Mouse (Mus musculus): ENCODE results near the gene Atf6. TPM values are rescaled to one million over a fixed set of nuclear protein-coding genes. Genes with fewer than 3 reads are reported as not detected.

The Atf6 gene
- total RNA-seq, 2 experiments from 2014 or later: 14.1 to 14.8 TPM

GRCm38 (mm10) chr1:170679624-170680023 lies 187.9 kb downstream of the Atf6 start:
- no peak for DNase-seq
- intact Hi-C loops (cut with DNase I): no loop called here

DNA sequence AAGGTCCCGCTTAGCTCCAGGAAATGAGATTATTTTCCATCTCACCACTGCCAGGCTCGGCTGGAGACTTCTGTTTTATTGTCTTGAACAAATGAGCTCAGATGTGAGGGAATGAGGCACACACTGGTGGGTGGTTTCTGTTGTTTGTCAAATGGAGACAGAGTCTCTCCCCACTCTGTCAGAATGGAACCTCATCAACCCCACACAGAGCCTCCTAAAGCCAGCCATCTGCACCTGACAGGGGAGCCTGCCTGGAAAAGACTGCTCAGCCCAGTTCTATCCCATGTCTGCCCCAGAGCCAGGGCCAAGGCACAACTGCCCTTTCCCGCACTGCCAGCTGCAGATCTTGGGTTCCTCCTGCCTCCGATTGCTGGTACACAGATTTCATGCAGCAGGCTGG lies 188.7 kb downstream of the Atf6 start:
- intact Hi-C loops (cut with DNase I): no loop called here
- no peak for DNase-seq

- DNase-seq: no peak
- intact Hi-C loops (cut with DNase I): no loop called here
Observed at GRCm38 (mm10) chr1:170677681-170678080, 189.9 kb downstream of the Atf6 start.

- DNase-seq: no peak
- intact Hi-C loops (cut with DNase I): no loop called here
Observed at GRCm38 (mm10) chr1:170674184-170674775, 193.3 kb downstream of the Atf6 start.

GRCm38 (mm10) chr1:170665200-170665599 lies 202.4 kb downstream of the Atf6 start:
- DNase-seq: peak; percentile 78
- intact Hi-C loops (cut with DNase I): no loop called here

- intact Hi-C loops (cut with DNase I): no loop called here
- no peak for DNase-seq
Observed at GRCm38 (mm10) chr1:170664620-170665185, 202.9 kb downstream of the Atf6 start.

DNA sequence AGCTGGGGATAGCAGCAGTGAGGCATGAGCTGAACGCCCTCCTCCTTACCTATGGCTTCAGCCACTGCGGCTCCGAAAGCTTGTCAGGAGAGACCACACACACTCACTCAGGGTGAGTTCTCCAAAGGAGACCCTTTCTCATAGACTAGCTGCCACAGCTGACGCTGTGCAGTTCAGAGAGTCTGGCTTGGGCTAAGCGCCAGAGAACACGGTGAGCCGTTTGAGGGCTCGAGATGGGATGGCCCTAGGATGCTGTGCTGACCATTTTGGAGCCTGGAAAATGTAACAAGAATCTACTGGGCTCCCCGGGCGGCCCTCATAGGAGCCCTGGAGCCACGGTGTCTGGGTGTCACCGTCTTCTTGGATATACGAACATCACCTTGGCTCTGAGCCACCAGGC lies 208.3 kb downstream of the Atf6 start:
- peak; percentile 51 for DNase-seq
- intact Hi-C loops (cut with DNase I): no loop called here

- DNase-seq: no peak
- intact Hi-C loops (cut with DNase I): no loop called here
Observed at GRCm38 (mm10) chr1:170657643-170658314, 209.8 kb downstream of the Atf6 start.

DNA sequence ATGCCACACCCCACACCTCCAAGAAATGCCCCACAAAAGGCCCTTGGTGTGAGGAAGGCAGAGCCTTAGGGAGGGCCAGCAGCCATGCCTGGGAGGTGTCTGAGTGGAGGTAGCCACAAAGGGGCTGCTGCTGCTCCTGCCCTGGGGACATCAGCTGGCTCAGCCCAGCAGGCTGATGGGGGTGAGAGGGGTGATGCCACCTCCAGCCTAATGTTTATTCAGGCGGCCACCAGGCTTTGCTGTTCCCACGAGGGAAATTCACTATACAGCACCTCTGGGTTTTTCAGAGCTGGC lies 210.4 kb downstream of the Atf6 start:
- intact Hi-C loops (cut with DNase I): no loop called here
- DNase-seq: no peak

DNA sequence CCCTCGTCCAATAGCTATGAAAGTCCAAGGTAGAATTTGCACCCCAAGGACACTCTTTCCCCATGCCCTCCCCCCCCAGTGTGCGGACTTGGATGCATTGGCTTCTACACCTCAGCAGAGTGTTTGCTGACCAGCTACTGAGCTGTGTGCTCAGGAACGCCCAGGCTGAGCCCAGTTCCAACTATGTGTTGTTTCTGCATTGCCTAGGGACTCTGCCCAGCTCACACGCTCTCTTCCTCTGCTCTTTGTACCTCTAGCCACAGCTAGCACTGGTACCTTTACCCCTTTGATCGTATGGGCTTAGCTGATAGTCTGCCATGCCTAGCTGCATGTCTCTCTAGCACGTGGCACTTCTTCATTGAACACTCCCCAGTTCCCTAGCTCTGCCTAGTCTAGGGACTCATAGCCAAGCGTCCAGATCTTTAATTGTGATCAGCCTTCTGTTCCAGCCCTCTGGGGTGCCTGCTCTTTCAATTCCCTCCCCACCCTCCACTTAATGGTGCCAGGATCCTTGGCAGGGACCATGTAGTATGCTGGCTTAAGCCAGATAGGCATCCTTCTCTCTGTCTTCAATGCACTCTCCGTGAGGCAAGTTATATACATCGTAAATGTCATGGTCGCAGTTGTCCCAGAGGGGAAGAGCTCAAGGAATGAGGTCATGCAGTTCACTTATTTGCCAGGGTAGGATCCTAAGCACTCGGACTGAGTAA lies 210.9 kb downstream of the Atf6 start:
- intact Hi-C loops (cut with DNase I): no loop called here
- DNase-seq: no peak

DNA sequence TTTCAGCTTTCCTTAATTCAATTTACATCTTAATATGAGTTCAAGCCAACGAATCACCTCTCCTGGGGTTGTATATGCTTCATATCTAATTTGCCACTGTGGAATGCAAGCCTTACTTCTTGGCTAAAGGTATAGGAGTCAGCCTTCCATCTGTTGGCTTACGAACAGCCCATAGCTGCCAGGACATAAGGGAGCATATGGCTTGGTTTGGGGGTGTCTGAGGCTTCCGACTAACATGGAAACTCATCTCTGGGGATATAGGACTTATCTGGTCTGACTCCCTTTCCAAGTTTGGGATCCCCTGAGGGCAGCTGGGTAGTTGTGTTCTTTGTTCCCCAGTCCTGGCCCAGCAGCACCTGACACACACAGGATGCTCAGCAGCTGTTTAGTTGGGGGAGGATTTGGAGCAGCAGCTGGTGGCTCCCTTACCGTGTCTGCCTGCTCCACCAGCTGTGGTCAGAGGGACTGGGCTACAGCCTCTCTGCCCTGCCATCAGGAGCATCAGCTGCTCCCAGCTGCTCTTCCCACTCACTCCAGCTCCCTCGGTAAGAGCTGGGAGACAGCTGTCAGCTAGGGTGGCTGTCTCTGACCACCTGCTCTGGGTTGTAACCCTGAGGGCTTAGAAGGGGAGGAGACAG lies 212.2 kb downstream of the Atf6 start:
- intact Hi-C loops (cut with DNase I): no loop called here
- DNase-seq: peak; percentile 56

Other genes with a start within 250 kb of the Atf6 start
- gene Olfml2b, start 223.2 kb downstream of the Atf6 start, total RNA-seq (2021): 1 to 10 TPM; 7.3 to 7.4 TPM
- 1 to 10 TPM in 1 of 2 experiments, not detected in 1; 1.3 TPM for gene Gm26620, start 17.3 kb upstream of the Atf6 start, total RNA-seq (2021)
- gene Dusp12, start 17.8 kb upstream of the Atf6 start, total RNA-seq (2021): 10 to 100 TPM; 24.4 to 24.8 TPM
- not detected for gene Fcrlb, start 45.2 kb upstream of the Atf6 start, total RNA-seq (2021)
- not detected for gene Fcrla, start 59.8 kb upstream of the Atf6 start, total RNA-seq (2021)
- 1 to 10 TPM; 2.3 to 2.6 TPM for gene Fcgr2b, start 108.8 kb upstream of the Atf6 start, total RNA-seq (2021)
- not detected for gene Fcgr4, start 151.1 kb upstream of the Atf6 start, total RNA-seq (2021)
- gene Fcgr3, start 197.2 kb upstream of the Atf6 start, total RNA-seq (2021): 1 to 10 TPM; 6.7 to 7.0 TPM
- gene Cfap126, start 246.1 kb upstream of the Atf6 start, total RNA-seq (2021): 1 to 10 TPM in 1 of 2 experiments, under 1 TPM in 1; 0.91 to 1.6 TPM